Mouse (Mus musculus): ENCODE data around the gene Cops4.

- TF ChIP-seq POLR2A (IDR thresholded peaks at IDR 0.05; ENCODE audit: borderline replicate concordance, extremely low read depth, insufficient read depth, insufficient read length, poor library complexity, severe bottlenecking) (no peak), CTCF (IDR thresholded peaks at IDR 0.05; ENCODE audit: borderline replicate concordance, extremely low read depth, insufficient read depth, insufficient read length) (no peak)
Measured at GRCm38 (mm10) chr5:100587136-100587535, 69.0 kb downstream of the Cops4 start.
